Mouse (Mus musculus) CD4-positive, CD25-positive, alpha-beta regulatory T cell, adult 4 months (primary cell): ENCODE measurements around the gene Chrm4. TPM values are rescaled to one million over a fixed set of nuclear protein-coding genes. Genes with fewer than 3 reads are reported as not detected.

Experiments
- ATAC-seq: one replicate; pipeline ENCODE4 v1.8.0; 2017
- polyA plus RNA-seq, 2 experiments: library from polyadenylated mRNA; unstranded; fragments of 100-300 nt; shearing (Covaris generic); gene quantifications; one replicate each; pipeline ENCODE4 v1.2.1; 2017

Chrm4 gene
- polyA plus RNA-seq, 2 experiments from 2014 or later: 0.30 TPM; not detected in 1

DNA sequence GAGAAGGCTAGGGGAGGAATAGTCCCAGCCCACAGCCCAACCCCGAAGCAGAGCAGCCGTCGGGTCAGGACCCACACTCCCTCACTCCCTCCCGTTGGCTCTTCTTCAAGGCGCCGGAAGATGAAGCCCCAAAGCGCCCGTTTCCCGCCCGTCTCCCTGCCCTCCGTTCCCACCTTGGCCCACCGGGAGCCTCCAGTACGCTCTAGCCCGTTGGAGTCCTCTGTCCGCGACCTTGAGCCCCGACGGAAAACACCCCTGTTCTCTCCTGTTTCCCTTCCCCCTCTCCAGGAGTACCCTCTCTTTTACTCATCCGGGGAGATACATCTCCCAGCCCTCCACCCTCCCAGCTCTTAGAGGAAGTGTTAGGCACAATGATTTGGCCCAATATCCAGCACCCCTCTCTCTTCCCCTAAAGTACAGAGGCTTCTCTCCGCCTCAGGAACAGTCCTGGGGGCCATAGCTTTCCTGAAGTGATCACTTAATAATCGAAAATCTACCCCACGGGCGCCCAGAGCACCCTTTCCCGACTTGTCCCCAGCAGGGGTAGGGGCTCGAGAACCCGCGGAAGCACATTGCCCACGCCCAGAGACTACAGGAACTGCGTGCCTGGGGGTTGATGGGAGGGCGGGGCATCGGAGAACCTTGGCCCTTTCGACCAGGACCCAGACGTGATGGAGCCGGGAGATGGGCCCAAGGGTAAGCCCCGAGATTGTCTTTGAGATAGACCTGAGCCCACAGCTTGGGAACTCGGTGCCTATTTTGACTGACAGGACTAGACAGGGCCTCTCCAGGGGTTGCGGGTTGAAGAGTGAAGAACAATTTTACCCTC is 4.2 kb upstream of the Chrm4 start:
- ATAC-seq: no peak

GRCm38 (mm10) chr2:91923415-91924337 is 3.4 kb upstream of the Chrm4 start:
- ATAC-seq: peak; percentile 76

- ATAC-seq: no peak
Observed at GRCm38 (mm10) chr2:91924726-91925125, 2.3 kb upstream of the Chrm4 start.

- no peak for ATAC-seq
Observed at GRCm38 (mm10) chr2:91925442-91925841, 1.6 kb upstream of the Chrm4 start.

DNA sequence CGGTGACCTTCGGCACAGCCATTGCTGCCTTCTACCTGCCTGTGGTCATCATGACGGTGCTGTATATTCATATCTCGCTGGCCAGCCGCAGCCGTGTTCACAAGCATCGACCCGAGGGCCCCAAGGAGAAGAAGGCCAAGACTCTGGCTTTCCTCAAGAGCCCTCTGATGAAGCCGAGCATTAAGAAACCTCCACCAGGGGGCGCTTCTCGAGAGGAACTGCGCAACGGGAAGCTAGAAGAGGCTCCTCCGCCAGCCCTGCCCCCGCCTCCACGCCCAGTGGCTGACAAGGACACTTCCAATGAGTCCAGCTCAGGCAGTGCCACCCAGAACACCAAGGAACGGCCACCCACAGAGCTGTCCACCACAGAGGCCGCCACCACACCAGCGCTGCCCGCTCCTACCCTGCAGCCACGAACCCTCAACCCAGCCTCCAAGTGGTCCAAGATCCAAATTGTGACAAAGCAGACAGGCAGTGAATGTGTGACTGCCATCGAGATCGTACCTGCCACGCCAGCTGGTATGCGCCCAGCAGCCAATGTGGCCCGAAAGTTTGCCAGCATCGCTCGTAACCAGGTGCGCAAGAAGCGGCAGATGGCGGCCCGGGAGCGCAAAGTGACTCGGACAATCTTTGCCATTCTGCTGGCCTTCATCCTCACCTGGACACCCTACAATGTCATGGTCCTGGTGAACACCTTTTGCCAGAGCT is 931 bp downstream of the Chrm4 start:
- peak; percentile 29 for ATAC-seq

DNA sequence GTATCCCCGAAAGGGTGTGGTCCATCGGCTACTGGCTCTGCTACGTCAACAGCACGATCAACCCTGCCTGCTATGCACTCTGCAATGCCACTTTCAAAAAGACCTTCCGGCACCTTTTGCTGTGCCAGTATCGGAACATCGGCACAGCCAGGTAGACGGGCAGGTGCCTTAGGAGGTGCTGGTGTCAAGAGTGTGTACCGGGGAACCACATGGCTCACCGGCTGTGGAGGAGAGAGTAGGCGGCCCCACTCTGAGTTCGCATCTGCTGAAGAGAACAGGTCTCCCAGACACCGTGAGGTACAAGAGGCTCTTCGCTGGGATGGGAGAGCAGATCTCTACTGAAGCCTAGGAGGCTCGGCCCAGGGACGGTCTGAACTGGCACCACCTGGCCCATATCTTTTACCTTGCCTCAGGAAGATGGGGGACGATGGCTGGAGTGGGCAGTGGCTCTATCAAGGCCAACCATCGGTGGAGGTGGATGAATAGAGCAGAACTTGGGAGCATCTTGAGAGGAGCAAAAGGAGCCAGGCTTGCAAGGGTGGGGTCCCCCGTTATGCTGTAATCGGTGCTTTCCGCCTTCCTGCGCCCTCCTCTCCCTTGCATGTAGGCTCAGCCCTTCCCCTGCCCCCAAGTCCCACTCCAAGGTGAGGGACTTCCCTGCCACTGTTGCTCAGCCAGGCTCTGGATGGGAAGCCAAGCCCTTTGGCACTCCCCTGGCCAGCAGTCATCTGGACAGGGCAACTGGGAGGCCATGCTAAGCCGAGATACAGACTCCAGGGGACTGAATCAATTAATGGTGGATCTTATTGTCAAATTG is 1.7 kb downstream of the Chrm4 start:
- no peak for ATAC-seq

GRCm38 (mm10) chr2:91929455-91929854 is 2.4 kb downstream of the Chrm4 start:
- ATAC-seq: no peak

- no peak for ATAC-seq
Observed at GRCm38 (mm10) chr2:91929936-91930335, 2.9 kb downstream of the Chrm4 start.

- no peak for ATAC-seq
Observed at GRCm38 (mm10) chr2:91930761-91931291, 3.8 kb downstream of the Chrm4 start.

DNA sequence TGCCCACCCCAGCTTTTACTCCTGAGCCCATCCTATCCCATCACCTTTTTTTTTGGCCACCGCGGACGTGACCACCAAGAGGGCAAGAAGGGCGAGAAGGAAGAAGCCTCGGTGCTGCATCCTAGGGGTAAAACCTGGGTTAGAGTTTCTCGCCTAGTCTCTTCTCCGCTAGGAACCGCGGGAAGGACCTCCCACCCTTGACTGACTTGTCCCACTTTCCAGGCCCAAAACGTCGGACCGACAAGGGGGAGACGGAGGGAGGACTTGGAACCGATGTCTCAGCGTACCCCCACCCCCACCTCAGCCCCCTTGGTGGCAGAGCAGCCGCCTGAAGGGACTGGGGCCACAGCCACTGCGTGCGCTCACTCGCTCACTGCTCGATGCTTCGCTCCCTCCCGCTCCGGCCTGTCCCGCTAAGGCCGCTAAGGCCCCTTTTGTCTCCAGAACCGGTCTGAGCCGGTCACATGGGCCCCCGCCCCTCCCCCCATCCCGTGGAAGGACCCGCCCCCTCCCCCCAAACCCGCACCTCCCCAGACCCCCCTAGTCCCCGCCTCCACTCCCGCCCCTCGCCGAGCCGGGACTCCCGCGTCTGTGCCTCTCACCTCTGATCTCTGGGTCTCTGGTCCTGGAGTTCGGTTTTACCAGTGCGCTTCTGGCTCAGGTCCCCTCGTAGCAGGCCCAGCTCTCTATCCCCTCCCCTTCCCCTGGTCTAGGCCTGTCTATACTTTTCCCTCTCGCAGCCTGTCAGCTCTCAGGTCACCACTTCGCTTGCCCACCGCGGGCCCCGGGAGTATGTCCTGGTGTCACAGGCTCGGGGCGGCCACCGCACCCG is 4.5 kb downstream of the Chrm4 start:
- ATAC-seq: peak; percentile 19

- ATAC-seq: peak; percentile 30
Observed at GRCm38 (mm10) chr2:91932160-91932711, 5.2 kb downstream of the Chrm4 start, which contains the start of gene Mdk. Gene Mdk, minus strand, starts transcription at chr2:91932297.

DNA sequence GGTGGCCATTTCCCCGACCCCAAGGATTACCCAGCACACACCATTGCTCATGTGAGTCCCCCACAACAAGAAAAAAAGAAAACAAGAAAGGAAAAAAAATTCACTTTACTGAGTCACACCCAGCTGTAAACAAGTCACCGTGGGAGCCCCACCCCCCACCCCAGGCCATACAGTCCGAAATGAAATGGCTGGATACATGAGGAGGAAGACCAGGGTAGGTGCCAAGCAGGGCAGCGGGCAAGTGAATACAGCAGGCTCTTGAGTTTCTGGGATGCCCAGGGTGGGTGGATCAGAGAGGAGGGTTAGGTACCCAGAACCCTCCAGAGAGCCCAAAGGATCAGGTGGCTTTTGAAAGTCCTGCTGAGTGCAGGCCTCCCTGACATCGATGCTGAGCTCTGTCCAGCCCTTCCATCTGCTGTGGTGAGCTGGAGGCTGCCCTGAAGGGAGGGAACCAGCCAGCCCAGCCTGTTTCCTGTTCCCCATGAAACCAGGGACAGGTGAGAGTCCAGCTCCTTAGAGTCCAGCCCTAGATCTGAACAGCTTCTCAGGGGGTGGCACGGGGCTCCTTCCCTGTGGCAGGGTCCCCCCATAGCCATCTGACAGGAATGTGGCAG is 5.8 kb downstream of the Chrm4 start:
- peak; percentile 4 for ATAC-seq

GRCm38 (mm10) chr2:91933471-91933870 is 6.4 kb downstream of the Chrm4 start:
- no peak for ATAC-seq

DNA sequence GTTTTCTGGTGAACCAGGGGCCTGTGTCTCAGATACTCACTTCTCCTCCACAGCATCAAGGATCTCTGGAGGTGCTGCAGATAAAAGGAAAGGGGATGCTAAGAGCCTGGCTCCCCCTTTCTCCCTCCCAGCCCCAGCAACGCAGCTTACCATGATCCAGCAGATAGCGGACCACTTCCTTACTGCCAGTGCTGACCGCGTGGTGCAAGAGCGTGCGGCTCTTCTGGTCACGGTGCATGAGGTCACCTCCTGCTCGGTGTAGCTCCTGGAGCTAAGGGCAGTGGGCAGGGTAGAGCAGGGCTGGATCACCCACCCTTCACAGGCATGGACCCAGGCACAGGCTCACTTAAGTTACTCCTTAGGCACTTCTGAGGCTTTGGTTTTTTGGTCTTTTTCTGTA is 7.0 kb downstream of the Chrm4 start:
- no peak for ATAC-seq

GRCm38 (mm10) chr2:91934826-91935525 is 7.9 kb downstream of the Chrm4 start:
- ATAC-seq: no peak

DNA sequence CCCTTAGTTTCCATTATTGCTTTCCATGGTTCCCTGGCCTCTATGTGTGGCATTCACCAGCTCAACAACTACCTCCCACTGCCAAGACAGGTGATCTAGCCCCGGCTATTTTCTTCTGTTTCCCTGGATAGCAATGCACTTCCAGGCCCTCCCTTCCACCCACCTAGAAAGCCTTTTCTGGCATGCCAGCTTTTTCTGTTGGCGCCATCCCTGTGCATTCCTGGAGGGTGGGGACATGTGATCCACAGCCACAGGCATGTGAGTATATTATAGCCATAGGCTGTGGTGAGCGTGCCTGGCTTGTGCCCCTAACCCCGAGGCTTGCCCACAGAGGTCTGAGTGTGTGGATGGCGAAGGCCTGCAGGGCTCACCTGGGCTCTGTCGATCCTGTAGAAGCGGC is 9.1 kb downstream of the Chrm4 start:
- no peak for ATAC-seq

DNA sequence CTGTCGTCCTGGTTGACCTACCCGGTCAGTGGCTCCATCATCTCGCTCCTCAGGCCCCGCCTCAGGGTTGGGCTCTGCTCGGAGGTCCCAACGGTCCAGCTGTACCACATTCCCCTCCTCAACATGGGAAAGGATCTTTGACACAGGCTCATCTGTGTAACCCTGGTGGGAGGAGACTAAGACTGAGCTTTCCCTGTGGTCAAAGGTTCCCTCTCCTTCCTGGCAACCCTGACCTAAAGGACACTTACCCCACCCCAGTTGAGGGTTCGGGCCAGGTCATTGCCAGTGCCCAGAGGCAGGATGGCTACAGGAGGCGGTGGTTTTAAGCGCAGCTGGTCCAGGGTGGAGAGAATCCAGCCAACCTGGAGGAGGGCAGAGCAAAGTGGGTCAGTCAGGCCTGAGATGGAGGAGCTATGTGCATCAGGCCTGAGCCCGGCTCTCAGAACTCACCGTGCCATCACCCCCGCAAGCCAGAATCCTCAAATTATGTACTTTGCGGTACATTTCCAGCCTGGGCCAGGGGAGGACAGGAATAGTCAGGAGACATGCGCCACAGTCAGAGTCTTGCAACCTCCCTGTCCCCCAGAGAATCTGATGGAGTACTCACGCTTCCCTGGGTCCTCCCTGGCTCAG is 12.4 kb downstream of the Chrm4 start:
- no peak for ATAC-seq

GRCm38 (mm10) chr2:91942356-91942755 is 15.3 kb downstream of the Chrm4 start:
- ATAC-seq: no peak
